Mouse (Mus musculus) neural tube, embryonic 14.5 days (tissue): Measurements from ENCODE around the gene Gm20388. TPM values are rescaled to one million over a fixed set of nuclear protein-coding genes. Genes with fewer than 3 reads are reported as not detected.

ENCODE experiments used
- ATAC-seq: fragments of 200-750 bp; cut with Nextera tagmentation; 2 replicates; pipeline ENCODE4 v1.8.0; 2017; ENCODE audit warnings: low read depth, mild to moderate bottlenecking, moderate TSS enrichment, moderate library complexity
- H3K27ac ChIP-seq: fragments of 300-500 bp; sonication (generic); 2 replicates; pipeline ENCODE4 v1.5.1; 2014; ENCODE audit warnings: low read depth, mild to moderate bottlenecking, control low read depth, low read length, moderate library complexity, mixed read lengths
- H3K27me3 ChIP-seq: fragments of 300-500 bp; sonication (generic); 2 replicates; pipeline ENCODE4 v1.6.1; 2014; ENCODE audit warnings: low read length; ENCODE audit not compliant: control insufficient read depth, insufficient read depth
- H3K36me3 ChIP-seq: fragments of 300-500 bp; sonication (generic); 2 replicates; pipeline ENCODE4 v1.6.1; 2014; ENCODE audit warnings: low read length, mixed read lengths; ENCODE audit not compliant: control insufficient read depth, insufficient read depth
- H3K4me1 ChIP-seq: fragments of 300-500 bp; sonication (generic); 2 replicates; pipeline ENCODE4 v1.6.1; 2014; ENCODE audit warnings: low read length; ENCODE audit not compliant: control insufficient read depth, insufficient read depth
- H3K4me2 ChIP-seq: fragments of 300-500 bp; sonication (generic); 2 replicates; pipeline ENCODE4 v1.6.1; 2014; ENCODE audit warnings: mild to moderate bottlenecking, low read depth, low read length, control low read depth
- H3K4me3 ChIP-seq: fragments of 300-500 bp; sonication (generic); 2 replicates; pipeline ENCODE4 v1.5.1; 2014; ENCODE audit warnings: low read depth, low read length, control low read depth, mixed read lengths
- H3K9ac ChIP-seq: fragments of 300-500 bp; sonication (generic); replicated peaks from 2 replicates; pipeline ENCODE4 v1.6.1; 2014; ENCODE audit warnings: low read depth, mild to moderate bottlenecking, control low read depth, low read length, mixed read lengths
- H3K9me3 ChIP-seq: fragments of 300-500 bp; sonication (generic); 2 replicates; pipeline ENCODE4 v1.6.1; 2016; ENCODE audit warnings: low read length; ENCODE audit not compliant: control insufficient read depth
- WGBS: fragments of 180-500 bp; shearing (Covaris S2); extraction: QIAGEN DNeasy Blood & Tissue Kit; methylation state at CpG from one replicate; pipeline ENCODE4 v1.1.7; 2014; 5-methylcytosine and 5-hydroxymethylcytosine counted together
- polyA plus RNA-seq: library from polyadenylated mRNA; unstranded; fragments of >200 nt; fragmentation: Nextera tagmentation; extraction: Ambion mirVana; gene quantifications from 2 replicates; pipeline ENCODE4 v1.2.1, GENCODE M21; 2014

Gene Gm20388
- polyA plus RNA-seq, 1 experiment from 2014 or later: 10.3 TPM

DNA sequence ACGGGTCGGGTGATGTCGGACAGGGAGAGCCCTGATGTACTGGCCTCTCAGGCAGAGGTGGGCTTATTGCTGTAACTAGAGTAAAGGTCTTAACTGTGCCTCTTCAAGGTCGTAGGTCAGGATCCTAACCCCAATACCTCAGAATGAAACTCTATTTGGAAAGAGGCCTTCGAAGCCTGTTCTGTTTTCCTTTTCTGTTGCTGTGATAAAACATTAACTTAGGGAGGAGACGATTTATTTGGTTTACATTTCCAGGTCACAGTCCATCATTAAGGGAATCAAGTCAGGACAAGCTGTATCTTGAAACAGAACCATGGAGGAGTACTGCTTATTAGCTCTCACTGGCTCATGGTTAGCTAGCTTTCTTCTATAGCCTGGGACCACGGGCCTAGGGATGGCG is 4242.1 kb downstream of the Gm20388 start:
- Histone ChIP-seq H3K4me2 (no peak overlapping the region), H3K27ac (no peak overlapping the region), H3K9me3 (no peaks in the 10 kb centered on the region), H3K4me1 (peaks cover 6% of the 10 kb centered on the region), H3K4me3 (no peak overlapping the region), H3K9ac (no peak overlapping the region), H3K36me3 (no peaks in the 10 kb centered on the region), H3K27me3 (no peaks in the 10 kb centered on the region)
- ATAC-seq: no peak
- 93% methylated on average over 8 of the region's 8 CpGs for WGBS

DNA sequence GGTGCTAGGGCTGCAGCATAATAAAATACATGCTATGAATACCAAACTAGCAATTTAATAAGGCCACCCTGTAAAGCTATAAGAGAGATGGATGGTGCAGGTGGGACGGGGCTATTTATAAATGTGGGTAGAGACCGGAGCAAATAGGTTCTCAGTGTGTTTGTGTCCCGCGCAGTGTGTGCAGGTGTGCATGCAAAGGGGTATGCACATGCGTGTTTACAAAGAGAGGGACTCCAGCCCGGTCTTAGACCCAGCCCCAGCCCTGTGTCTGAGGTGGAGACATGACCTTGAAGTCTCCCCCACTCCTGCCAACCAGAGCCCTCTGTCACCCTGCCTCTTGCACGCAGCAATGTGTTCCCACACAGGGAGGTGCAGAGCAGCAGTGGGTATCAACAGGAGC is 4245.7 kb downstream of the Gm20388 start:
- H3K4me1 ChIP-seq: peaks cover 6% of the 10 kb centered on the region
- ATAC-seq: 0 out of 2 replicates have a peak, but pooled peaks have one; percentile 46
- H3K9ac ChIP-seq: no peak overlapping the region
- no peaks in the 10 kb centered on the region for H3K9me3 ChIP-seq
- no peak overlapping the region for H3K4me3 ChIP-seq
- H3K27me3 ChIP-seq: no peaks in the 10 kb centered on the region
- no peak overlapping the region for H3K4me2 ChIP-seq
- no peaks in the 10 kb centered on the region for H3K36me3 ChIP-seq
- WGBS: 64% methylated on average over 7 of the region's 7 CpGs
- peak overlapping the region; percentile 39; the same call in 1 of the 2 replicates for H3K27ac ChIP-seq

DNA sequence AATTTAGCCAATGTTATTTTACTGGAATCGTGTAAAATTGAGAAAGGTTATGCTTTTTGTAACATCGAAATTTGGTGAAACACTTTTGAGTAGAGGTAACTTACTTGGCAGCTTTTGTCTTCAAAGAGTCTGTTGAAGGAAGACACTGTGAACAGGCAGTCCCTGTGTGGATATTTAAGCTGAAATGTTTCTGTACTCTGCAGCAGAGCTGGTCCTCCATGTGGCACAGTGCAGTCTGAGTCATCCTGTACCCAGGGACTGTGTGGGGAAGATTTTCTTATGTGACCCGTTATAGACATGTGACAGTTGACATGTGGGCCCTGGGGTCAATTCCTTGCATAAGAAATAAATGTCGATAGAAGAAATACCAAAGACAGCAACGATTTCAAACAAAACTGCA is 4251.0 kb downstream of the Gm20388 start:
- WGBS: 83% methylated on average over 5 of the region's 5 CpGs
- no peak overlapping the region for H3K9ac ChIP-seq
- no peak overlapping the region for H3K4me2 ChIP-seq
- no peak for ATAC-seq
- H3K9me3 ChIP-seq: no peaks in the 10 kb centered on the region
- H3K4me1 ChIP-seq: no peaks in the 10 kb centered on the region
- no peaks in the 10 kb centered on the region for H3K27me3 ChIP-seq
- no peak overlapping the region for H3K27ac ChIP-seq
- H3K4me3 ChIP-seq: no peak overlapping the region
- H3K36me3 ChIP-seq: no peaks in the 10 kb centered on the region

DNA sequence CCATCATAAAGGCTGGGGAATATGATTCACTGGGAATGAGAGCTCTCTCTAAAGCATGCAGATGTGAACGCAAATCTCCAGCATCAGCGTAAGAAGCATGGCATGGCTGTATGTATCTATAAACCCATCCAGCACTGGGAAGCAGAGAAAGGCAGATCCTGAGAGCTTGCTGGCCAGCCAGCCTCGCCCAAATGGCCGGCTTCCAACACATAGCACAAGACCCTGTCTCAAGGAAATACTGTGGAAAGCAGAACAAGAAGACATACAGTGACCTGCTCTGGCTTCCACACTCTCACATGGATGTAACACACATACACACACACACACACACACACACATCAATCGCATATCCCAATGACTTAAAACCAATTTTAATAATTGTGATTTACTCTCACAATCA is 4252.6 kb downstream of the Gm20388 start:
- Histone ChIP-seq H3K9ac (no peak overlapping the region), H3K27me3 (no peaks in the 10 kb centered on the region), H3K4me2 (no peak overlapping the region), H3K4me3 (no peak overlapping the region), H3K36me3 (no peaks in the 10 kb centered on the region), H3K27ac (no peak overlapping the region), H3K4me1 (no peaks in the 10 kb centered on the region), H3K9me3 (no peaks in the 10 kb centered on the region)
- no peak for ATAC-seq
- WGBS: 90% methylated on average over 5 of the region's 5 CpGs

DNA sequence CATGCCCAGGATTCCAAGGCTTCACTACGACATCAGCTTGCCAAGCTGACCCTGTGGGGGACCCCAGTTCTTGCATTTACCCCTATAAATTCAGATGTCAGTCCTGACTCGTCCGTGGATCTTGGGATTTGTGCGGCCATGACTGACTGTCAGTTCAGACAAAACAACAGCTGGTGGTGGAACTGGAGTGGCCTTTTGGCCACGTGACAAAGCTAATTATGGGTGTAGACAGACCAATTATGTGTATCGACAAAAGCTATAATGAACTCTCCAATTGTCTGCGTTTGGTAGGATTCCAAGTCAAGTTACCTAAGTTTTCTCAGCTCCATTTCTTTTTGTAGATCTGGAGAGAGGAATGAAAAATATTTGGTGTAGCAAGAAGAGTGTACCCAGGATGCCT is 4259.1 kb downstream of the Gm20388 start:
- WGBS: 50% methylated on average over 7 of the region's 7 CpGs
- no peak for ATAC-seq
- 0 out of 2 replicates have a peak, but pooled peaks cover 4% of the 10 kb centered on the region for H3K4me1 ChIP-seq
- H3K27me3 ChIP-seq: no peaks in the 10 kb centered on the region
- no peak overlapping the region for H3K9ac ChIP-seq
- H3K36me3 ChIP-seq: no peaks in the 10 kb centered on the region
- H3K27ac ChIP-seq: no peak overlapping the region
- H3K9me3 ChIP-seq: no peaks in the 10 kb centered on the region
- no peak overlapping the region for H3K4me3 ChIP-seq
- no peak overlapping the region for H3K4me2 ChIP-seq

DNA sequence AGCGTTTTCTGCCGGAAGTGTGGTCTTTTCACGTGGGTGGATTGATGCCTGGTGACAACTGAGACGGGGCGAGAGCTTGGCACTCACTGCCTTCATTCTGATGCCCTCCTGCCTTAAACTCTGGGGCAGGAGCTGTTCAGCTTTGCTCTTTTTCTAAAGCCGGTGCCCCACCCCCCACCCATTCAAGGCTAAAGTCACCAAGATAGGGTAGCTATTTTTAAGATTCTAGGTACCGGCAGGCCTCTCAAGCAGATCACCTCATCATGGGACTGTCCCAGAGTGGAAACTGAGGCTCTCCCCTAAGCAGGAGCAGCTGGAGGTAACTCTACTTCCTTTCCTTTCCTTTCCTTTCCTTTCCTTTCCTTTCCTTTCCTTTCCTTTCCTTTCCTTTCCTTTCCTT is 4260.0 kb downstream of the Gm20388 start:
- peaks cover 5% of the 10 kb centered on the region for H3K4me1 ChIP-seq

DNA sequence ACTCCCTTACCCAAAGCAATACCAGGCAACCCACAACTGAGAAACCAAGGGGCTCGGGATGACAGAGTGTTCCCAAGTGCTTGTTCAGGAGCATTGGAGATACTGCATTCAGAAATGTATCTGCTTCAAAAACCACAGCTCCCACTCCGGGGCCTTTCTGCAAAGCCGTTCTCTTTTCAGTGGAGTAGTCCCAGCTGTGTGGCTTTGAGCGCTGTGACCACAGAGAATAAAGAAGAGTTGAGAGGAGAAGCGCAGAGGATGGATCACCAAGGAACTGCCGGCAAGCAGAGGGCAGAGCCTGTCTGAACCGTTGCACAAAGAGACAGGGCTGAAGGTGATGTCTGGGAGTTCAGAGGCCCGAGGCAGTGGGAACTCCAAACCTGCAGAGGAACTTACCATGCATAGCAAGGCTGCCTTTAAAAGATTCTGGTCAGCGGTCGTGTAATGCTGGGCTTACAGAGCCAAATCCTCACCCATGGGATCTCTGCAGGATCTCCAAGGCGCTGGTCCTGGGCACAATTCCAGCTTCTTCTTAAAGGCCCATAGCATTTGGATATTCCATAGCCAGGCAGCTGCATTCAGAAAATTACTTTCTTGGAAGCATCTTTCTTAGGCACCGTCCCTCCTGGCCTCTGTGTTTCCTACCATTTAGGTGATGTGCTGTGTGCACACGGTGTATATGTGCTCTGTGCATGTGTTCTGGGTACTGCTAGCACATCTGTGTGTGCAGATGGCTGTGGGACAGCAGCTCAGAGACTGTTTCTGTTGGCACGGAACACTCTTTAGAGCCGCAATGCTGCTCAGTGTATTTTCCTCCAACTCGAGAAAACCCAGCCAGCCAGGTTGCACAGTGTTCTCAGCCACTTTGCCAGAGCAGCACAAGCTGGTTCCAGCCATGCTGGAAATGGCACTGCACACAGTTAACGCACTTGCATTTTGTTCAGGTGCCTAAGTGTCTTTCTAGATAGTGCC is 4261.2 kb downstream of the Gm20388 start:
- Histone ChIP-seq H3K27ac (peak overlapping the region; percentile 1; the same call in 1 of the 2 replicates), H3K4me3 (no peak overlapping the region), H3K9ac (no peak overlapping the region), H3K4me1 (peaks cover 11% of the 10 kb centered on the region), H3K27me3 (no peaks in the 10 kb centered on the region), H3K4me2 (no peak overlapping the region), H3K9me3 (no peaks in the 10 kb centered on the region), H3K36me3 (no peaks in the 10 kb centered on the region)
- 57% methylated on average over 17 of the region's 17 CpGs for WGBS
- no peak for ATAC-seq

More for the DNA sequence above, 4260.0 kb downstream of the Gm20388 start:
- Histone ChIP-seq H3K4me2 (no peak overlapping the region), H3K36me3 (no peaks in the 10 kb centered on the region), H3K27me3 (no peaks in the 10 kb centered on the region), H3K27ac (no peak overlapping the region), H3K9ac (no peak overlapping the region), H3K9me3 (no peaks in the 10 kb centered on the region), H3K4me3 (no peak overlapping the region)
- no peak for ATAC-seq
- 86% methylated on average over 7 of the region's 7 CpGs for WGBS

DNA sequence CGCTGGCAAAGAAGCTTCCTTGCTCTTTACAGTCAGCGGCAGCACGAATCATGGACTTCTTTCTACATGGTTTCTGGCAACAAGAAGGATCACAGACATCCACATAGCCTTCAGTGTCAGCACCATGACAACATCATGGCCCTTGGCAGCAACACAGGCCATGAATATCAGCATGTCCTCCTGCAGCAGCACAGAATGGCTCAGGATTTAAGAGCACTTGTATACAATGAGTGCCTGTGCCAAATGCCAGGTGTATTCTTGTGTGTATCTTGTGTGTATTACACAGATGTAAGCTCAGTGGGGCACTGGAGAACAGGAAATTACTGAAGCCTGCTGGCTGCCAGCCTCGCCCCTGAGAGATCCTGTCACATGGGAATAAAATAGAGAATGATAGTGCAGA is 4263.0 kb downstream of the Gm20388 start:
- Histone ChIP-seq H3K9me3 (no peaks in the 10 kb centered on the region), H3K4me3 (no peak overlapping the region), H3K27ac (no peak overlapping the region), H3K4me1 (peaks cover 11% of the 10 kb centered on the region), H3K27me3 (no peaks in the 10 kb centered on the region), H3K36me3 (no peaks in the 10 kb centered on the region), H3K4me2 (no peak overlapping the region), H3K9ac (no peak overlapping the region)
- WGBS: 70% methylated on average over 4 of the region's 4 CpGs
- 0 out of 2 replicates have a peak, but pooled peaks have one; percentile 41 for ATAC-seq

DNA sequence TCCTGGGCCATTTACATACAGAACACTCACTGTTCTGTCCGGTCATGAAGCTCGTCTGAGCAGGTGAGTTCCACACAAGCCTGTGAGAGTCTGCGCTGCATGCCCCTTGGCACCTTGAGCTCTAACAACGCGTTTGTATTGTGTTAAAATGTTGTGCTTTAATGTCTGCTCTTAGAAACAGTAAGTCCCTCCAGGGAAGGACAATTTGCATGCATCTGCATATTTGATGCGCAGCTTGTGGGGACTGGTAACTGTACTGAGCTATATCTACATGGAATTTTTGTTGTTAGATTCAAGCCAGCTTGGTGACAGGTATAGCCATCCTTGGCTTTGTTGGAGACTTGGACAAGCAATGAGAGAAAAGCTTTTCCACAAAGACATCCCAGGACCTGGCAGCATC is 4265.5 kb downstream of the Gm20388 start:
- no peaks in the 10 kb centered on the region for H3K36me3 ChIP-seq
- H3K4me2 ChIP-seq: no peak overlapping the region
- no peak overlapping the region for H3K27ac ChIP-seq
- no peaks in the 10 kb centered on the region for H3K27me3 ChIP-seq
- WGBS: 34% methylated on average over 6 of the region's 6 CpGs
- H3K9ac ChIP-seq: no peak overlapping the region
- H3K4me3 ChIP-seq: no peak overlapping the region
- H3K4me1 ChIP-seq: peaks cover 11% of the 10 kb centered on the region
- no peak for ATAC-seq
- no peaks in the 10 kb centered on the region for H3K9me3 ChIP-seq
